Mouse (Mus musculus): ENCODE measurements around the gene Gm45717.

The Gm45717 gene

GRCm38 (mm10) chr7:140943356-140943755 lies 12.4 kb downstream of the Gm45717 start:
- DNase-seq (ENCODE audit: low spot score), result no peak

- DNase-seq (ENCODE audit: low spot score), result no peak
Measured at GRCm38 (mm10) chr7:140942811-140943210, 12.9 kb downstream of the Gm45717 start.

- no peak for DNase-seq (ENCODE audit: low spot score)
Measured at GRCm38 (mm10) chr7:140942341-140942740, 13.4 kb downstream of the Gm45717 start.

GRCm38 (mm10) chr7:140941222-140942051 lies 14.3 kb downstream of the Gm45717 start, which contains the start of gene Pgghg:
Pgghg (plus strand) TSS chr7:140941391.
- peak; percentile 86 for DNase-seq (ENCODE audit: low spot score)

GRCm38 (mm10) chr7:140939669-140940171 lies 16.0 kb downstream of the Gm45717 start:
- DNase-seq (ENCODE audit: low spot score), result peak; percentile 42

GRCm38 (mm10) chr7:140938896-140939295 lies 16.8 kb downstream of the Gm45717 start:
- DNase-seq (ENCODE audit: low spot score), result no peak

- no peak for DNase-seq (ENCODE audit: low spot score)
Measured at GRCm38 (mm10) chr7:140938436-140938835, 17.3 kb downstream of the Gm45717 start.

GRCm38 (mm10) chr7:140927181-140927580 lies 28.6 kb downstream of the Gm45717 start:
- no peak for DNase-seq (ENCODE audit: low spot score)

- DNase-seq (ENCODE audit: low spot score), result no peak
Measured at GRCm38 (mm10) chr7:140923070-140923775, 32.5 kb downstream of the Gm45717 start.

GRCm38 (mm10) chr7:140922398-140923069 lies 33.2 kb downstream of the Gm45717 start:
- peak; percentile 40 for DNase-seq (ENCODE audit: low spot score)

GRCm38 (mm10) chr7:140921225-140921975 lies 34.3 kb downstream of the Gm45717 start:
- DNase-seq (ENCODE audit: low spot score), result no peak

GRCm38 (mm10) chr7:140920418-140921029 lies 35.2 kb downstream of the Gm45717 start, which contains the start of gene Nlrp6:
Nlrp6 (plus strand) TSS chr7:140920902.
- no peak for DNase-seq (ENCODE audit: low spot score)

- DNase-seq (ENCODE audit: low spot score), result no peak
Measured at GRCm38 (mm10) chr7:140919911-140920310, 35.8 kb downstream of the Gm45717 start.

- DNase-seq (ENCODE audit: low spot score), result no peak
Measured at GRCm38 (mm10) chr7:140914031-140914690, 41.6 kb downstream of the Gm45717 start.

GRCm38 (mm10) chr7:140912846-140913482 lies 42.8 kb downstream of the Gm45717 start:
- DNase-seq (ENCODE audit: low spot score), result no peak

- no peak for DNase-seq (ENCODE audit: low spot score)
Measured at GRCm38 (mm10) chr7:140912293-140912692, 43.4 kb downstream of the Gm45717 start.

- peak; percentile 88 for DNase-seq (ENCODE audit: low spot score)
Measured at GRCm38 (mm10) chr7:140908634-140909107, 47.1 kb downstream of the Gm45717 start.

GRCm38 (mm10) chr7:140908181-140908580 lies 47.6 kb downstream of the Gm45717 start:
- DNase-seq (ENCODE audit: low spot score), result no peak

- DNase-seq (ENCODE audit: low spot score), result no peak
Measured at GRCm38 (mm10) chr7:140907697-140908096, 48.0 kb downstream of the Gm45717 start.

GRCm38 (mm10) chr7:140907131-140907530 lies 48.6 kb downstream of the Gm45717 start:
- no peak for DNase-seq (ENCODE audit: low spot score)

All from retina, embryonic 14.5 days (tissue).